Mouse (Mus musculus) CH12.LX (cell line): Measurements from ENCODE around the gene Adam22.

Source experiments
- CHD1 ChIP-seq: IDR thresholded peaks from 2 replicates; pipeline ENCODE4 v1.6.1; 2012; ENCODE audit warnings: low read depth, low read length, improper control_type of control experiment, inconsistent platforms
- CHD2 ChIP-seq: IDR thresholded peaks from 2 replicates; pipeline ENCODE4 v1.6.1; 2011; ENCODE audit warnings: low read length, improper control_type of control experiment
- CTCF ChIP-seq, 2 experiments: IDR thresholded peaks in 1 of 2; conservative IDR thresholded peaks in 1 of 2; 2 replicates each; pipeline ENCODE4 v1.5.1; 2011 to 2012; ENCODE audit warnings: low read depth in 2 of 2, low read length in 2 of 2, improper control_type of control experiment in 1 of 2, inconsistent platforms in 1 of 2, mild to moderate bottlenecking in 1 of 2, moderate library complexity in 1 of 2
- E2F4 ChIP-seq: IDR thresholded peaks from 2 replicates; pipeline ENCODE4 v1.6.1; 2011; ENCODE audit warnings: low read depth, low read length, improper control_type of control experiment; ENCODE audit not compliant: insufficient replicate concordance
- EP300 ChIP-seq: IDR thresholded peaks from 2 replicates; pipeline ENCODE4 v1.6.1; 2011; ENCODE audit warnings: low read length, improper control_type of control experiment
- ETS1 ChIP-seq: conservative IDR thresholded peaks from 2 replicates; pipeline ENCODE4 v1.6.1; 2012; ENCODE audit warnings: low read depth, mild to moderate bottlenecking, inconsistent platforms, low read length, improper control_type of control experiment, moderate library complexity
- KAT2A ChIP-seq: IDR thresholded peaks from 2 replicates; pipeline ENCODE4 v1.6.1; 2012; ENCODE audit warnings: low read length, improper control_type of control experiment, inconsistent platforms; ENCODE audit not compliant: insufficient replicate concordance
- MAX ChIP-seq: IDR thresholded peaks from 2 replicates; pipeline ENCODE4 v1.6.1; 2011; ENCODE audit warnings: low read length, improper control_type of control experiment
- MAZ ChIP-seq: IDR thresholded peaks from 2 replicates; pipeline ENCODE4 v1.6.1; 2012; ENCODE audit warnings: low read depth, mild to moderate bottlenecking, inconsistent platforms, low read length, improper control_type of control experiment, moderate library complexity
- MEF2A ChIP-seq: IDR thresholded peaks from 2 replicates; pipeline ENCODE4 v1.6.1; 2014; ENCODE audit warnings: low read depth, mild to moderate bottlenecking, inconsistent platforms, low read length, improper control_type of control experiment, borderline replicate concordance
- NELFE ChIP-seq: IDR thresholded peaks from 2 replicates; pipeline ENCODE4 v1.6.1; 2011; ENCODE audit warnings: low read depth, low read length, improper control_type of control experiment
- POLR2A ChIP-seq: IDR thresholded peaks from 2 replicates; pipeline ENCODE4 v1.6.1; 2011; ENCODE audit warnings: low read depth, mild to moderate bottlenecking, improper control_type of control experiment, low read length
- POLR2AphosphoS2 ChIP-seq: IDR thresholded peaks from 2 replicates; pipeline ENCODE4 v1.6.1; 2011; ENCODE audit warnings: low read depth, low read length, improper control_type of control experiment
- USF1 ChIP-seq: IDR thresholded peaks from 2 replicates; pipeline ENCODE4 v1.6.1; 2014; ENCODE audit warnings: low read depth, mild to moderate bottlenecking, inconsistent platforms, low read length, improper control_type of control experiment

- TF ChIP-seq EP300 (no peak), ETS1 (no peak), NELFE (no peak), CTCF (conservative IDR thresholded peaks at IDR 0.05 in 1 of 2, IDR thresholded peaks at IDR 0.05 in 1 of 2; ENCODE audit: low read depth in 2 of 2, low read length in 2 of 2) (no peak), MEF2A (no peak), CHD2 (no peak), POLR2A (no peak), MAX (no peak), USF1 (no peak), CHD1 (no peak), KAT2A (no peak), E2F4 (no peak), MAZ (no peak), POLR2AphosphoS2 (no peak)
Measured at GRCm38 (mm10) chr5:8224321-8224705, 143.6 kb downstream of the Adam22 start.
